Mouse (Mus musculus): ENCODE measurements around the gene 4930432K21Rik.

- no peak for TF ChIP-seq USF1 (IDR thresholded peaks at IDR 0.05; ENCODE audit: low read depth)
- TF ChIP-seq REST (IDR thresholded peaks at IDR 0.05; ENCODE audit: insufficient read depth, insufficient read length): no peak
- TF ChIP-seq MYOG (IDR thresholded peaks at IDR 0.05; ENCODE audit: control insufficient read depth in 1 of 3, insufficient read depth in 1 of 3, insufficient read length in 2 of 3, low read depth in 2 of 3): no peak
- TF ChIP-seq TCF3 (IDR thresholded peaks at IDR 0.05; ENCODE audit: insufficient read length, low read depth): no peak
- TF ChIP-seq POLR2A (IDR thresholded peaks at IDR 0.05; ENCODE audit: insufficient read length, low read depth): no peak
- TF ChIP-seq CEBPB (IDR thresholded peaks at IDR 0.05; ENCODE audit: insufficient read depth, poor library complexity, severe bottlenecking): no peak
Measured at GRCm38 (mm10) chr8:84170096-84170495, 22.3 kb downstream of the 4930432K21Rik start.
